Mouse (Mus musculus) MEL (cell line): ENCODE measurements at regions not wholly inside any gene's neighbourhood (a gene's known extent, or its start where the extent isn't known, plus 50 kb on each side); places are given as distances from the start of the nearest gene placed in this dataset.

Experiments
- CTCF ChIP-seq, 3 experiments: IDR thresholded peaks in 2 of 3; conservative IDR thresholded peaks in 1 of 3; 2 replicates each; pipeline ENCODE4 v1.5.1; 2011 to 2012; ENCODE audit warnings: low read length in 3 of 3, low read depth in 2 of 3, mild to moderate bottlenecking in 2 of 3, improper control_type of control experiment in 1 of 3, inconsistent platforms in 1 of 3, mixed read lengths in 1 of 3, moderate library complexity in 1 of 3; ENCODE audit not compliant: control insufficient read depth in 1 of 3, insufficient read depth in 1 of 3, poor library complexity in 1 of 3, severe bottlenecking in 1 of 3
- GATA1 ChIP-seq: IDR thresholded peaks from 2 replicates; pipeline ENCODE4 v1.6.1; 2011; ENCODE audit warnings: low read depth, low read length, improper control_type of control experiment
- MXI1 ChIP-seq: IDR thresholded peaks from 2 replicates; pipeline ENCODE4 v1.6.1; 2011; ENCODE audit warnings: mild to moderate bottlenecking, low read depth, low read length, improper control_type of control experiment
- POLR2A ChIP-seq, 2 experiments: IDR thresholded peaks; 2 replicates each; pipeline ENCODE4 v1.6.1; 2011 to 2012; ENCODE audit warnings: low read length in 2 of 2, mild to moderate bottlenecking in 2 of 2, control low read depth in 1 of 2, improper control_type of control experiment in 1 of 2, low read depth in 1 of 2, moderate library complexity in 1 of 2; ENCODE audit not compliant: control insufficient read depth in 1 of 2, insufficient read depth in 1 of 2, poor library complexity in 1 of 2
- RCOR1 ChIP-seq: IDR thresholded peaks from 2 replicates; pipeline ENCODE4 v1.6.1; 2012; ENCODE audit warnings: low read depth, mild to moderate bottlenecking, inconsistent platforms, low read length, improper control_type of control experiment
- USF1 ChIP-seq: IDR thresholded peaks from 2 replicates; pipeline ENCODE4 v1.6.1; 2014; ENCODE audit warnings: low read depth, mild to moderate bottlenecking, inconsistent platforms, low read length, improper control_type of control experiment, moderate library complexity
- ZMIZ1 ChIP-seq: IDR thresholded peaks from 2 replicates; pipeline ENCODE4 v1.6.1; 2012; ENCODE audit warnings: low read depth, mild to moderate bottlenecking, inconsistent platforms, low read length, improper control_type of control experiment, moderate library complexity
- ZNF384 ChIP-seq: IDR thresholded peaks from 2 replicates; pipeline ENCODE4 v1.6.1; 2012; ENCODE audit warnings: low read depth, mild to moderate bottlenecking, inconsistent platforms, low read length, improper control_type of control experiment

DNA sequence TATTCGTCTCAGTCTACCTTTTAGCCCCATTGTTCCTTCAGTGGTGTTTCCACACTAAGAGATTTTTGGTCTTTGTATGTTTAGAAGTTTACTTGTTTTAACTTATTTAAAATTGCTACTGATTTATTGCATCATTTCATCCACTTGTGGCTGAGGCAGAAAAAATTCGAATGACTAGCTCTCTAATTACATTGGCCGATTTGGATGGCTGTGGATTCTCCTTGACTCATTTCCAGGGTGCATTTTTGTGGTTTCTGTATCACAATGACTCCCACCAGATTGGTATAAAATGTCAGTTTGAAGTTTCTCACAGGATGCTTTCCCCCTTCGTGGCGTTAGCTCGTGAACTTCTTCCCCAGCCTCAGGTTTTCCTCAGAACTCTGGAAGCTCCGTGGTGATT, 217.5 kb upstream of the Isl1 start:
- TF ChIP-seq GATA1 (no peak), MXI1 (no peak), CTCF (IDR thresholded peaks at IDR 0.05 in 2 of 3, conservative IDR thresholded peaks at IDR 0.05 in 1 of 3; ENCODE audit: control insufficient read depth in 1 of 3, insufficient read depth in 1 of 3, low read depth in 2 of 3, low read length in 3 of 3, poor library complexity in 1 of 3, severe bottlenecking in 1 of 3) (no peak), ZNF384 (no peak), USF1 (no peak), RCOR1 (no peak), ZMIZ1 (no peak), POLR2A (IDR thresholded peaks at IDR 0.05; ENCODE audit: control insufficient read depth in 1 of 2, insufficient read depth in 1 of 2, low read depth in 1 of 2, low read length in 2 of 2, poor library complexity in 1 of 2) (no peak)
